Mouse (Mus musculus) urinary bladder, postnatal 10 days (tissue): Measurements from ENCODE around the gene Ankrd54.
"Not testable (repeated sequence)": the region's sequence is repeated elsewhere in the genome, so short reads cannot be mapped to it uniquely, and the experiment has no call there.

Experiments used
- DNase-seq: peaks from one replicate; pipeline ENCODE4 v3.0.0; 2022; ENCODE audit warnings: low spot score

Gene Ankrd54

GRCm38 (mm10) chr15:79042721-79043491 is 19.8 kb downstream of the Ankrd54 start:
- DNase-seq, result no peak

- no peak for DNase-seq
Measured at GRCm38 (mm10) chr15:79041585-79041984, 21.1 kb downstream of the Ankrd54 start, which contains the start of gene Galr3. TSS of gene Galr3 (plus strand) at chr15:79041885.

- DNase-seq, result no peak
Measured at GRCm38 (mm10) chr15:79040501-79041416, 21.9 kb downstream of the Ankrd54 start.

GRCm38 (mm10) chr15:79038853-79039252 is 23.8 kb downstream of the Ankrd54 start:
- DNase-seq, result no peak

- DNase-seq, result no peak
Measured at GRCm38 (mm10) chr15:79038331-79038730, 24.4 kb downstream of the Ankrd54 start.

GRCm38 (mm10) chr15:79037913-79038328 is 24.8 kb downstream of the Ankrd54 start:
- peak; percentile 44 for DNase-seq

GRCm38 (mm10) chr15:79031908-79032307 is 30.8 kb downstream of the Ankrd54 start:
- not testable (repeated sequence) for DNase-seq

- peak; percentile 51 for DNase-seq
Measured at GRCm38 (mm10) chr15:79030551-79031435, 31.9 kb downstream of the Ankrd54 start.

- no peak for DNase-seq
Measured at GRCm38 (mm10) chr15:79029519-79030241, 33.0 kb downstream of the Ankrd54 start.

GRCm38 (mm10) chr15:79028823-79029484 is 33.7 kb downstream of the Ankrd54 start:
- DNase-seq, result no peak

GRCm38 (mm10) chr15:79028237-79028738 is 34.4 kb downstream of the Ankrd54 start, which contains the start of gene H1f0:
TSS of gene H1f0 (plus strand) at chr15:79028450.
- DNase-seq, result peak; percentile 91

- DNase-seq, result no peak
Measured at GRCm38 (mm10) chr15:79027291-79028205, 35.1 kb downstream of the Ankrd54 start.

GRCm38 (mm10) chr15:79026511-79027290 is 36.0 kb downstream of the Ankrd54 start:
- no peak for DNase-seq

- no peak for DNase-seq
Measured at GRCm38 (mm10) chr15:79025687-79026308, 36.9 kb downstream of the Ankrd54 start.

- no peak for DNase-seq
Measured at GRCm38 (mm10) chr15:79023366-79023765, 39.3 kb downstream of the Ankrd54 start.

GRCm38 (mm10) chr15:79022671-79023230 is 39.9 kb downstream of the Ankrd54 start:
- DNase-seq, result no peak

- no peak for DNase-seq
Measured at GRCm38 (mm10) chr15:79018886-79019285, 43.8 kb downstream of the Ankrd54 start.

- no peak for DNase-seq
Measured at GRCm38 (mm10) chr15:79018191-79018590, 44.5 kb downstream of the Ankrd54 start.
